Mouse (Mus musculus): ENCODE data around the gene Lrrc8a.

GRCm38 (mm10) chr2:30205629-30206357 is 31.7 kb upstream of the Lrrc8a start, which contains the start of gene Kyat1:
- TF ChIP-seq CTCF (IDR thresholded peaks at IDR 0.05; ENCODE audit: control insufficient read depth, insufficient read depth, insufficient read length) (no peak), FOSL1 (IDR thresholded peaks at IDR 0.05; ENCODE audit: insufficient read depth, low read length, poor library complexity, severe bottlenecking) (no peak), USF1 (IDR thresholded peaks at IDR 0.05; ENCODE audit: low read depth) (no peak)

Data from C2C12 (cell line).